Mouse (Mus musculus) CH12F3 (cell line): ENCODE data around the gene Cdhr4.

ENCODE experiments used
- in situ Hi-C: fragments of 300-500 bp; cut with MboI; formaldehyde crosslinking; loops from 2 replicates; pipeline ENCODE4 v1.14.3; 2020; ENCODE audit warnings: low sequenced_read_pairs

Cdhr4 gene

GRCm38 (mm10) chr9:107992197-107992596 lies at the start of gene Cdhr4:
Gene Cdhr4 (plus strand): TSS chr9:107992497.
- in situ Hi-C loops, result no loop called here

DNA sequence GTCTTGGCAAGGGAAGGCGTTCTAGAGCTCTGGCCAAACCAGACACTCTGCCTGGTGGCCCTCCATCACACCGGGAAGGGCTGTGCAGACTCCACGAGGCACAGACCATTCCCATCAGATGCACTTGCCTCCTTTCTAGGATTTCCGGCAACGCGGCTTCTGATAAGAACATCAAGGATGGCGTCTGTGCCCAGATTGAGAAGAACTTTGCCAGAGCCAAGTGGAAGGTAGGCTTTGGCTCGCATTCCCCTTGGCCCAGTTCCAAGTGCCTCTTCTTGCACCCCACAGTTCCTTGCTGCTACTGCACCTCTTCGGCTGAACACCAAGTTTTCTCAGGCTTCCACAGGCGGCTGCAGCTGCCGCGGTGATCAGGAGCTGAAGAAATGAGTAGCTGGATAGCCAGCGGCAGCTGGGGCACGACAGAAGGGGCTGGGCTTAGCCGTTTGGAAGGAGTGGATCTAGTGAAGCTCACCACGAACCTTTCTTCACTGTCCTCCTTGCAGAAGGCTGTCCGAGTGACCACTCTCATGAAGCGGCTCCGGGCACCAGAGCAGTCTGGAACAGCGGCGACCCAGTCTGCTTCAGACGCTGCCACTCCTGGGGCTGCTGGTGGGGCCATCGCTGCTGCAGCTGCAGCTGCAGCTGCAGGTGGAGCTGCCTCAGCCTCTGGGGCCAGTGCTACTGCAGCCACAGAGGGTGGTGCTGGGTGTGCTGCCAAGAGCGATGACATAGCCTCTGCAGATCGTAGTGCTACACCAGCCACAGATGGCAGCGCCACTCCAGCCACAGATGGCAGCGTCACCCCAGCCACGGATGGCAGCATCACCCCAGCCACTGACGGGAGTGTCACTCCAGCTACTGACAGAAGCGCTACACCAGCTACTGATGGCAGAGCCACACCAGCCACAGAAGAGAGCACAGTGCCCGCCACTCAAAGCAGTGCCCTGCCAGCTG lies 44.8 kb upstream of the Cdhr4 start:
- in situ Hi-C loops, result no loop called here

DNA sequence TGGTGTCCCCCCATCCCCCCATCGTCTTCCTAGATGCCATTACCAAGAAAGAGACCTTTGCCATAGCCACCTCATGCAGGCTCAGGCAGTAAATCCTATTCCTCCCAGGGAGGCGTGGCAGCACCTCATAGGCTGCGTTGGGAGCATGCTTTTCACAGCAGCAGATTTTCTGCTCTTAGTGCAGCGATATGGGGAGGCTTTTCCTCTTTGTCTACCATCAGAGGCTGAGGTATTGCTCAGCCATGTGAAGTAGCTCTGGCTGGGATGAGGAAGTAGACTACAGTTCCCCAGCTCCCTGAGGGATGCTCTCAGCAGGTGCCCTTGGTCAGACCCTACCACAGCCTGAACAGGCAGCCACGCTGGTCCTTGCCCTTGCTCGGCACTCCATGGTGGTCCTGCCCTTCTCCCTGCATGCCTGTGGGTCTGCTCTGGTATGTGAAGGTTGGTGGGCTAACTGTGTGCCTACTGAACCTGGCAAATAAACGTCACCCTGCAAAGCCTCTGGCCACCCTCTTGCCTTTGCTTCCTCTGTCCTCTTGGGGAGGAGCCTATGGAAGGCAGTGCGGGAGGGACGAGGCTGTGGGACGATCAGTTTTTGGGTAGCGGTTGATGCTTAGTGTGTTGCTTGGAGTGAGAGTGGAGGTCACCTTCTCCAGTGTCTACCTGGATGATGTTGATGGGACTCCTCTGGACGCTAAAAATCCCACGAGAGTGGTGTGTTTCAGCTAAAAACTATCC lies 42.9 kb upstream of the Cdhr4 start:
- in situ Hi-C loops, result no loop called here

GRCm38 (mm10) chr9:107949922-107950235 lies 42.4 kb upstream of the Cdhr4 start, which contains the start of gene Traip:
Gene Traip (plus strand): TSS chr9:107950136.
- in situ Hi-C loops, result no loop called here

DNA sequence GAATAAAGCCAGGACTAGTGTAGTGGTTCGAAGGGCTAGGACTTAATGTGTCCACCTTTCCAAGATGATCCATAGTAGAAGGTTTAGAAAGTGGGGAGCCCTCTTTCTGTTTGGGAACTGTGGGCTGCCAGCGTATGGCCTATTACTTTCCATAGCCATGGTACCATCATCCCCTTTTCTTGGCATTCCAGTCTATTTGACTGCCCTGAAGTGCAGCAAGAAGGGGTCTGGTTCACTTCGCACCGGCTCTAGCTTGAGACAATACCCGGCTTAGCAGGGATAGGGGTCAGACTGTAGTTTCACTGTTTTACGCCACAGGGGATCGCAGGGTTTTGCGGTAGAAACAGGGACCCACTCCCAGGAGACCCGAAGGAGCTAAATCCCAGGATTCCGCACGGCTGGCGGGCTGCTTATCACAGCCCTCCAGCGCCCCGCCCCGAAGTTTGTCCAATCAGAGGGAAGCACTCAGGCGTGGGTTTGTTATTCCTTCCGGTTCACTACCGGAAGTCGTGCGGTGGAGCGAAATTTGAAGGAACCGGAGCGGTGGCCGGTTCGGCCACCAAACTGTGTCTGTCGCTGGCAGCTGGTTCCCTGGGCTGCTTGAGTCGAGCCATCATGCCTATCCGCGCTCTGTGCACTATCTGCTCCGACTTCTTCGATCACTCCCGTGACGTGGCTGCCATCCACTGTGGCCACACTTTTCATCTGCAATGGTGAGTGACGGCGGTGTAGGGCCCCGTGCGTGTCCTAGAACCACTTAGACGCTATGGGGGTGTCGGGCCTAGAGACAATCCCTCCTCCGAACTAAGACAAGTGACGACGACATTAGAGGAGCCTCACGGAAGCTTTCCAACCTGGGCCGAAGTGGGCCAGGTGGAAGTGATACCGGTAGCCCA lies 41.6 kb upstream of the Cdhr4 start:
- in situ Hi-C loops, result no loop called here

DNA sequence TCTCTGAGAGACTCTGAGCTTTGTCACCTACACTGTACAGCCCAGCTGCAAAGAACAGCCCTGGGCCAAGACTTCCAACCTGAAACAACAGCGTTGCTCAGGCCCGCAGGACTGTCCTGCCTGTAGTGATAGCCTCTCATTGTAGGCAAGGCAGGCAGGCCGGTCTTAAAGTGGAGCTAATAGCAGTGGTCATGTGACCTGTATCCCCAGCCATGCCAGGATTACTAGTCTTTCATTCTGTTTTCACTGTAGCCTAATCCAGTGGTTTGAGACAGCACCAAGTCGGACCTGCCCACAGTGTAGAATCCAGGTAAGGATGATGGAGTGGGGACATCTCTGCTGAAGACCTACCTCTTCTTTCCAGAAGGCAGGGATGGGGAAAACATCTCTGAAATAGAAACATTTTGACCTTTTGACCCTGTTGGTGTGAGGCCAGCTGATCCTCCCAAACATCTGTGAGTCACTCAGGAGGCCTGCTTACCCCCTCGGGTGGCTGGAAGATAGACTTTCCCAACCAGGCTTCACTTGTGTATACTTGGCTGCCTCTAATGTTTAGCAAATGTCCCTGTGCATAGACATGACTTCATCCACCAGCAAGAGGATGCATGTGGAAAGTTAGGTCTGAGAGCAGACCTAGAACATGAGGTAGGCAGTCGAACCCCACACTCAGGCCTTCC lies 36.5 kb upstream of the Cdhr4 start:
- in situ Hi-C loops, result no loop called here

GRCm38 (mm10) chr9:107957141-107957540 lies 35.2 kb upstream of the Cdhr4 start:
- in situ Hi-C loops, result no loop called here

DNA sequence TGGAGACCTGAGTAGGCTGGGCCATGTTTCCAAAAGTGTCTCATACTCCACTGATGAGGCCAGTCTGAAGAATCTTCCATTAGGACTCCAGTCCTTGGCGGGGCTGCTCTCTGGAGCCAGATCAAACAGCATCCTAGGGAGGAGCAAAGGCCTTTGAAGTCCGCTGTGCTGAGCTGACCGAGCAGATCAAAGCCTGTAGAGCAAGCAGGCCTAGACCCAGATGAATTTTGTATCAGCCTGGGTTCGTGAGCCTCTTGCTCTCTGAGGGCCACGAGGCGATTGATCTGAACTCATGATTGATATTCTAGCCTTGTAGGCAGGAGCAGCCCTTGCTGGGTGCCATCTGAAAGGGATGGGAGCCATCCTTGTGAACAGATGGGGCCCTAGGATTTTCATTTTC lies 32.4 kb upstream of the Cdhr4 start:
- in situ Hi-C loops, result no loop called here

- in situ Hi-C loops, result no loop called here
Observed at GRCm38 (mm10) chr9:107960928-107961327, 31.4 kb upstream of the Cdhr4 start.

DNA sequence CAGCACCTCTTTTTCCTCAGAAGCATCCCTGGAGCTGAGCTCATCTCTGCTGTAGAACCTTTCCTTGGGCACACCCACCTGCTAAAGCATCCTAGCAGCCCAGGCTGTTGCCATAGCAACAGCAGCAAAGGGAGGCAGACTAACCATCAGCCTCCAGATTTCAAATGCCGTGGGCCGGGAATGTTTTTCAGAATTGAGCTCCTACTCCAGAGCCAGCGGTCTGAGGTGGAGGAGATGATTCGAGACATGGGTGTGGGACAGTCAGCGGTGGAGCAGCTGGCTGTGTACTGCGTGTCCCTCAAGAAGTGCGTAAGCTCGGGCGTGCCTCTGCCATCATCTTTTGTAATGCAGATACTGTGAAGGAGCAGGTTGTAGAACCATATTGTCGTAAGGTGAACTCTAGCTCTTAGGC lies 30.9 kb upstream of the Cdhr4 start:
- in situ Hi-C loops, result no loop called here

DNA sequence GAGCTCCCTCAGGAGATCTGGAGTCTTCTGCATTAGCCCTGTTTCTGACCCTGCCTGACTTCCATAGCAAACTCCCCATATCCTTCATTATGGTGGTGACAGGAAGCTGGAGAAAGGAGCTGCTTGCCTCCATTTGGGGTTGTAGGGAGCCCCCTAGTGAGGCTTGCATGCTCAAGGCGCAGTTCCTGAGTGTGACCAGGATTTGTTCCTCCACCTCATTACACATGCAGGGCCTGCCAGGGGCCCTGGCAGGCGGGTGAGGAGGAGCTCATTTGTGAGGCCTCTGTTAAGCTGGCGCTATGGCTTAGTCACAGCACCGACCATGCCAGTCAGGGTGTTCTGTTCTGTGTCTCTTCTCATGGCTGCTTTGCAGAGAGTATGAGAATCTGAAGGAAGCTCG lies 30.4 kb upstream of the Cdhr4 start:
- in situ Hi-C loops, result no loop called here

DNA sequence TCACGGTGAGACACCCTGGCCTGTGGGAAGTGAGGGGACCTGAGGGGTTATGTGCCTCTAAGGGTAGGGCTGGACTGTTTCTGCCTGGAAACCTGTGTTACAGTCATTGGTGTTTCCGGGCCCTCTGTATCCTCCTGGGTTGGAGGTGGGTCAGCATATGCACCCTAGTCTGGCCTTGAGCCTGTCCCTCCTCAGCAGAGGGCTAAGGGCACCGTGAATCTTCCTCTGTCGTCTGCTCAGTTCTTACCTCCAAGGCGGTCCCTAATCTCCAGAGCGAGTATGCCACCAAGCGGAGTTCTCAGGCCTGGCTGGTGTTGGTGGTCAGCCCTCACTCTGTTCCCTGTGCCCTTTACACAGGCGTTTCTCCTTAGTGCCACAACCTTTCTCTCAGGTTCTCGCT lies 29.4 kb upstream of the Cdhr4 start:
- in situ Hi-C loops, result no loop called here

DNA sequence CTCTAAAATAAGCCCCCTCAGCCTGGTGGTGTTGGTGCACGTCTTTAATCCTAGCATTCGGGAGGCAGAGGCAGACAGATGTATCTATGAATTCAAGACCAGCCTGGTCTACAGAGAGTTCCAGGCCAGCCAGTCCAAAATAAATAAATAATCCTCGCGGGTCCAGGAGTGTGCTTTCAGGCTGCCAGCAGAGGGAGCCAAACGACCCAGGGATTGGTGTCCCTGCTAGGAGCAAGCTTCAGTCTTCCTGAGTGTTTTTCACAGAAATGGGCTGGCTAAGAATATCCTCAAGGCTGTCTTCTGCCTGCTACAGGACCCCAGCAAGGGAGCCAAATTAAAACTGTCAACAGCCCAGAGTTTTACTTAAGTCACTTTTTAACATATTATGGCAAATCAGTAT lies 28.6 kb upstream of the Cdhr4 start:
- in situ Hi-C loops, result no loop called here

- in situ Hi-C loops, result no loop called here
Observed at GRCm38 (mm10) chr9:107964681-107965080, 27.6 kb upstream of the Cdhr4 start.

DNA sequence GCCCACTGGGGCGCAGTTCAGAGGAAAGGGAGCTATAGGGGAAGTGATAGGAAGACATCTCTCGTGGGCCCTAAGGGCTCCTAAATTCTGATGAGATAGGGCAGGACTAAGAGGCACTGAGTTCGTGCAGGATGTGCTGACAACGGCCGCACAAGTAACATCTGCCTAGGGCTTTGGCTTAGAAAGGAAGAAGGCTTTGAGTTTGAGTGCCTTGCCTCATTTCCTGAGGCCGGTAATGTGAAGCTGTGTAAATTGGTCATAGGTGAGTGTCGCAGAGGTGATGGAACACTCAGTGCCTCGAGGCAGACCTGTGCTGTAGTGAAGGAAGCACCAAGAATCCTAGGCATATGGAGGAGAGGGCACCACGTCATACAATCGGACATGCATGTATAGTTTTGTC lies 25.6 kb upstream of the Cdhr4 start:
- in situ Hi-C loops, result no loop called here

DNA sequence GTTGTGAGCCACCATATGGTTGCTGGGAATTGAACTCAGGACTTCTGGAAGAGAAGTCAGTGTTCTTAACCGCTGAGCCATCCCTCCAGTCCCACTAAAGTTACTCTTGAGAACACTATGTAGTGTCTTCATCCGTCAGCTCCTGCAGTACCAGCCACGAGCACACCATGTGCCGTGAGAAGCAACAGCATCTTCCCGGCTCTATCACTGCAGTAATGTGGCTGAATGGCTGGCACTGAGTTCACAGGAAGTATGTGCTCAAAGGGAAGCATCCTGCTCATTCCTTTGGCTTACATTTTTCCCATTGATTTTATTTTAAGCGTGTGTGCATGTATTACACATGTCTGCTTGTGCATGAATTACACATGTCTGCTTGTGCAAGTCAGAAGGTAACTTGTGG lies 24.9 kb upstream of the Cdhr4 start:
- in situ Hi-C loops, result no loop called here

- in situ Hi-C loops, result no loop called here
Observed at GRCm38 (mm10) chr9:107968531-107968930, 23.8 kb upstream of the Cdhr4 start.

DNA sequence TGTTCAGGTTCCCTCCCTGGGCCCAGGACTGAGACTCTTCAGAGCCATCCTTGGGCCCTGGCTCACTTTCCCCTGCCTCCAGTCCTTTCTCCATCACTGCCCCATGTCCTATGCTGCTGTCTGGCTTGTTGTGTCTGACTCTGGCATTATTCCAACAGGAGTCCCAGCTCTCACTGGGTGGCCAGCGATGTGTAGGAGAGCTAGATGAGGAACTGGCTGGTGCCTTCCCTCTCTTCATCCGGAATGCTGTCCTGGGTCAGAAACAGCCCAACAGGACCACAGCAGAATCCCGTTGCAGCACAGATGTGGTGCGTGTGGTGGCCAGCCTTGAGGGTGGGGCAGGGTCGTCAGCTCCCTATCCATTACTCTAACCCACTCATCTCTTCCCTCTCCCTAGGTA lies 22.0 kb upstream of the Cdhr4 start:
- in situ Hi-C loops, result no loop called here

GRCm38 (mm10) chr9:107971690-107972541 lies 20.4 kb upstream of the Cdhr4 start:
- in situ Hi-C loops, result no loop called here
